Mouse (Mus musculus) NIH3T3 (cell line): ENCODE measurements around the gene Rab3a.

Source experiments
- DNase-seq: peaks from one replicate; pipeline ENCODE4 v3.0.0-alpha.2; 2012; ENCODE audit warnings: low read depth

Rab3a gene

GRCm38 (mm10) chr8:70742176-70742575 is 12.3 kb upstream of the Rab3a start:
- DNase-seq: no peak

- no peak for DNase-seq
Observed at GRCm38 (mm10) chr8:70742981-70743655, 11.4 kb upstream of the Rab3a start.

- no peak for DNase-seq
Observed at GRCm38 (mm10) chr8:70743656-70744590, 10.6 kb upstream of the Rab3a start.

GRCm38 (mm10) chr8:70744806-70745205 is 9.7 kb upstream of the Rab3a start:
- no peak for DNase-seq

- DNase-seq: no peak
Observed at GRCm38 (mm10) chr8:70745691-70746220, 8.7 kb upstream of the Rab3a start.

GRCm38 (mm10) chr8:70746676-70747075 is 7.8 kb upstream of the Rab3a start:
- no peak for DNase-seq

- no peak for DNase-seq
Observed at GRCm38 (mm10) chr8:70747211-70747890, 7.1 kb upstream of the Rab3a start.

GRCm38 (mm10) chr8:70748246-70749096 is 6.0 kb upstream of the Rab3a start:
- no peak for DNase-seq

GRCm38 (mm10) chr8:70749097-70749674 is 5.3 kb upstream of the Rab3a start:
- no peak for DNase-seq

GRCm38 (mm10) chr8:70750128-70750680 is 4.3 kb upstream of the Rab3a start:
- no peak for DNase-seq

- DNase-seq: peak; percentile 89
Observed at GRCm38 (mm10) chr8:70752000-70752764, 2.3 kb upstream of the Rab3a start.

- peak; percentile 45 for DNase-seq
Observed at GRCm38 (mm10) chr8:70753151-70753550, 1.3 kb upstream of the Rab3a start.

GRCm38 (mm10) chr8:70754871-70755660 is 587 bp downstream of the Rab3a start:
- peak; percentile 79 for DNase-seq

- no peak for DNase-seq
Observed at GRCm38 (mm10) chr8:70755661-70756475, 1.4 kb downstream of the Rab3a start.

GRCm38 (mm10) chr8:70756476-70757040 is 2.1 kb downstream of the Rab3a start:
- no peak for DNase-seq

- DNase-seq: peak; percentile 54
Observed at GRCm38 (mm10) chr8:70757523-70758307, 3.2 kb downstream of the Rab3a start.

- no peak for DNase-seq
Observed at GRCm38 (mm10) chr8:70758308-70758615, 3.8 kb downstream of the Rab3a start.
